Mouse (Mus musculus) ES-E14 (cell line): Measurements from ENCODE around the gene Pfdn4.

Experiments used
- CHD2 ChIP-seq: IDR thresholded peaks from 2 replicates; pipeline ENCODE4 v1.6.1; 2014; ENCODE audit warnings: mild to moderate bottlenecking, low read depth, low read length, inconsistent platforms
- HCFC1 ChIP-seq: IDR thresholded peaks from 2 replicates; pipeline ENCODE4 v1.6.1; 2012; ENCODE audit warnings: low read length, inconsistent platforms, borderline replicate concordance; ENCODE audit not compliant: insufficient read depth
- ZC3H11A ChIP-seq: IDR thresholded peaks from 2 replicates; pipeline ENCODE4 v1.6.1; 2012; ENCODE audit warnings: low read depth, mild to moderate bottlenecking, inconsistent platforms, low read length, borderline replicate concordance
- ZNF384 ChIP-seq: IDR thresholded peaks from 2 replicates; pipeline ENCODE4 v1.6.1; 2012; ENCODE audit warnings: low read depth, low read length, inconsistent platforms

DNA sequence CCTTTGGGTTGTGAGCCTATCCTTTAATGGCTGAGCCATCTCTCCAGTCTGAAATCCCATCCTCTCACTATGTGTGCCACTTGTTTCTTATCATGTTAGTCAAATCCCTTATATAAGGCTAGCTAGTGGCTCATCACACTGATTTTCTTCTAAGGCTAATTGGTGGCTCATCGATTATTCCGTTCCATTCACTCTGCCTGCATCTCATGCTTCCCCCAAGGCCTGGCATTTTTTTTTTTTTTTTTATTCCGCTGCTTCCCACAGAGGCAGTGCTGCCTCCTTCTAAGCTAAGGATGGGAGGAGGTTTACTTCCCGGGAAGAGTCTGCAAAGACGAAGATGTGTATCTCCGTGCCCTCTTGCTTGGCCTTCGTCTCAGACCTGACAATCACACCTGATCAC lies 9.0 kb upstream of the Pfdn4 start:
- TF ChIP-seq HCFC1 (no peak), ZC3H11A (no peak), ZNF384 (no peak), CHD2 (no peak)
